Mouse (Mus musculus) thymus, postnatal 14 days (tissue): ENCODE data around the gene Ranbp10.

ENCODE experiments used
- DNase-seq: peaks from one replicate; pipeline ENCODE4 v3.0.0; 2021

Ranbp10 gene

DNA sequence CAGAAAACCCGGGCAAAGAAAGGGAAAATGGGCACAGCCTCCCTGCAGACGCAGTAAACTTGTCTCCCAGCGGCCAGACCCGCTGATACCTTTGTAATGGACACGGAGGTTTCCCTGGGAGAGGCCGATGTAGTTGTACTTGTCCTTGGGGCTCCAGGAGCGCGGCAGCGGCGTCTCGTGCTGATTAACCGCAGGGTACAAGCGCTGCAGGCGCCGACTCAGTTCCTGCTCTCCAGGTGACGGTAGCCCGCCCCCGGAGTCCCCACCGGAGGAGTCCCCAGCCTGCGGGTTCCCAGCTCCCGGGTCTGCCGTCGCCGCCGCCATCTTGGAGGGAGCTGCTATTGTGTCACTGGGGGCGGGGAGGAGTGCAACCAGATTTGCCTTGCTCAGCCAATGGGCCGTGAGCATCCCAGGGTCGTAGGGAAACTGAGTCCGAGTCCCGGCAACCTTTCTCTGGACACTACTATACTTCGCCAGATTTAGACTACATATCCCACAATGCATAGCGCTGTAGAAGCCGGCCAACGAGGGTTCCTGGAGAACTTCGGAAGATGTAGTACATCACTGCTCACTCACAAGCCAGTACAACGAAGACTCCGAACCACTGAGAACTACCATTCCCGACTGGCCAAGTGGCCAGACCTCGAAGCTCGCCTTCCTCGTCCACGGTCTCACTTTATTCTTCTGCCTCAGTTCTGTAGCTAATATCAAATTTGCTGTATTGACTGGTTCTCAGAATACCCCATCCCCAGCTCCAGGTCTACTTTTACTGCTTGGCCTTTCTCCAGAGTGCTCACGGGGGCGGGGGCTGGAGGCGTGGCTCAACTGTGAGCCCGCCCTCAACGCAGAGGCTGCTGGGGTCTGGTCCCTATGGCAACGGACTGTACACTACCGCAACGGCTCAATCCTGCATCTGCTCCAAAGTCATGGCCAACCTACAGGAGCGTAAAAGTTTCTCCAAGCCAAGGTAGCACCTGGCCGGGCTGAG is at the start of gene Ranbp10, which contains the start of gene Tsnaxip1:
Gene Ranbp10, minus strand, starts transcription at position 490 of the 988 bp plus-strand sequence.
Gene Tsnaxip1, plus strand, starts transcription at position 871 of the 988 bp plus-strand sequence.
- DNase-seq: peak; percentile 97

DNA sequence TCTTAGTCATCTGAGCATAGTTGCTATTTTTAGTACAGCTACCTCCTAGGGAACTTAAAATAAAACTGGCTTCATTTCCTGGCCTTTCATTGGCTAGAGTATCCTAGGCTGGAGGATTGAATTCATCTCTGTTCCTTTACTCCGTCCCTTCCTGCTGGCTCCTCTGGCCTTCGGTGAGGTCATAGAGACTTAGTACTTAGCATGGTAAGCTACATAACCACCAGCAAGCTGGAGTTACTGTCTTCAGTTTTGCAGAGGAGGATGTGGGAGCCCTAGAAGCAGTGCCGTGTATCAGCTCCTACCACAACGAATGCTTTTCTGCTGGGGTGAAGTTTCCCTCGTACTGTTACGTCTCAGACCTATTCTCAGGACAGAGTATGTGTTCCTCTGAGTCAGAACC is 47.2 kb upstream of the Ranbp10 start:
- no peak for DNase-seq

DNA sequence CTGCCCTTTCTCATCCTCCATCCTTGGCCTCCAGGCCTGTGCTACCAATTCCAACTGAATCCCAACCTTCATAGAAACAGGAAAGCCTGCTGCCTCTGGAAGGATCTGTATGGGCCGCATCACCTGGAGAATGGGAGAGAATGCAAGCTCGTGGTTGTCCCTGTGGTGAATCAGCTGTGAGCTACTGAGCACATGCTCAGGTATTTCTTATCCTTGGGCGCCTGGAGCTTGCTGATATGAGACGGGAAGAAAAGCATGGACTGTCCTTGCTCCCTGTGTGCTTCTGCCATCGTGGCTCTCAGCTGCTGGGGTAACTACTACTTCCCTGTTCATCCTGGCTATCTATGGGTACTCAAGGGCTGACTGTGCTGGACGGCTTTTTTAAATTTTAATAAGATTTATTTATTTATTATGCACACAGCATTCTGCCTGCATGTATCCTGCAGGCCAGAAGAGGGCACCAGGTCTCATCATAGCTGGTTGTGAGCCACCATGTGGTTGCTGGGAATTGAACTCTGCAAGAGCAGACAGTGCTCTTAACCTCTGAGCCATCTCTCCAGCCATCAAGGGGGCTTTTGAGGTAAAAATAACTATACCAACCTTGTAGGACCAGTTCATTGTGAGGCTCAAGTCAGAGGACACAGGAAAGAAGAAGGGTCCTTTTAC is 39.3 kb upstream of the Ranbp10 start:
- no peak for DNase-seq

DNA sequence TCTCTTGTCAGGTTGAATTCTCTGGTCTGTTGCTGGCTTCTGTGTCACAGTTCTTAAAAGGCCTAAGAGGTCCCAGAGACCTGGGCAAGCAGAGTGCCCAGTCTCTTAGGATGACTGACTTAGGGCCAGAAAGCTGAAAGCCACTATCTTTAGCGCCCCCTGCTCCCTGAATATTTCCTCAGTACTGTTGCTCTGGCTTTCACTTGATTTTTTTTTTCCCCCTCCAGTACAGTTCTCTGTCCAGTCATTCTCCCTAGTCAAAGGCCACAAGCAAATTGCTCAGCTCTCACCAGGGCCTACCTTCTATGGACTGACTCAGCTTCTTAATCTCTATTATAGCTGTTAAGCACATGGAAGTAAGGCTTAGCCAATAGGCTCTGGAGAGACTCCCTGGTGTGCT is 34.8 kb upstream of the Ranbp10 start:
- peak; percentile 32 for DNase-seq

DNA sequence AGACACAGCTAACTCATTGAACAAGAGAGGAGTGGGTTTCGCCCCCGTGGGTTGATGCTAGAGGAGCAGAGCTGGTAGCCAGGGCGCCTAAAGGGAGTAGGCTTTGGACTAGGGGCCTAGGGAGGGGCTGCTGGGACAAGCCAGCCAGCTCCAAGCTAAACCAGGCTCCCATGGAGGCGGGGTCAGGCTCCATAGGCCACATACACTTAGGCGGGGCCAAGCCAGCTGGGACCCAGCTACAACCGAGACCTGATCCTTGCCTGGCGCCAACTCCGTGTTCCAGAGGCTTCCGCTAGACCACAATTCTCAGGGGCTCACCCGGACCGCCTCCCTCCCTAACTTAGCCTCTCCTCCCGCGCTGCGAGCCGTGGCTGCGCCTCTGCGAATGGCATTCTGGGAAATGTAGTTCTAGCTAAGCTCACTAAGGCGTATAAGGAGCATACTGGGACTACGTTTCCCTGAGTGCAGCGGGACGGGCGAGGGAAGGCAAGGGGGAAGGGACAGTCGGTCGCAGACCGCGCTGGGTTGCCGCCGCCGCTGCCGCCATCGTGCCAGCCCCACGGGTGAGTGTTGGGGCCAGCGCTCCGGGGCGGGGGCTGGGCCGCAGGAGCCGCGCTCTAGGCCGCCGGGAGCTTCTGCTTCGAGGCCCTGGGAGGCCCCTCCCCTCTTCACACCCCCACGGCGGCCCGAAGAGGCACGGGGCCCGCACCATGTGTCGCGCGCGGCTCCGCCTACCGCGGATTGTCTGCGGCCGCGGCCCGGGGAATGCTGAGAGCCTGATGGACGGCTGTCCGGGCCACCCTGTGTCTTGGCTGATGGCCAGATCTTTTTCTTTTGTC is 33.2 kb upstream of the Ranbp10 start, which contains the start of gene Nutf2:
Gene Nutf2, plus strand, starts transcription at position 438 of the 839 bp plus-strand sequence.
- peak; percentile 92 for DNase-seq

DNA sequence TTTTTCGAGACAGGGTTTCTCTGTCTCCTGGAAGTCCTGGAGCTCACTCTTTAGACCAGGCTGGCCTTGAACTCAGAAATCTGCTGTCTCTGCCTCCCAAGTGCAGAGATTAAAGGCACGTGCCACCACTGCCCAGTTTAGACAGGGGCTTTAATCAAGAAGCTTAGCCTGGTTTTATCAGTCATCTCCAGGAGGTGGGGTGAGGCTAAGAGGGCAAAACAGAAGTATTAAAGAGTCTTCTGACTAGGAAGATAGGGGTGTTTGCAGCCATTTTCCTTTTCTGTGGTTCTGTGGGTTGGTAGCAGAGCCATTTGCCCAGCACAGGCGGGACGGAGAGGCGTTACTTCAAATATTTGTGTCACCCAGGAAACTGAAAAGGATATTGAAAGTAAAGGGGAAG is 32.2 kb upstream of the Ranbp10 start:
- DNase-seq: no peak

DNA sequence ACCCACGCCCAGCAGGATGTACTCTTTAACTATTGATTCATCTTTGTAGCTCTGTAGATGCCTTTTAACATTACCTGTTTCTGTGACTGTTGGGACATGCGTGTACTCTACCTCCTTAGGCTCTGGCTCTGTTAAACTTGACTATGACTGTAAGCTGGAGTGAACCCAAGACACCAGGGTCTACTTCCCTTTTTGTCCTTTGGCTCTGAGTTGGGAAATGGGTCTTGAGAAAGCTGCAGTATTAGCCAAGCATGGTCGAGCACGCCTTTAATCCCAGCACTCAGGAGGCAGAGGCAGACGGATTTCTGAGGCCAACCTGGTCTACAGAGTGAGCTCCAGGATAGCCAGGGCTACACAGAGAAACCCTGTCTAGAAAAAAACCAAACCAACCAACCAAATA is 31.3 kb upstream of the Ranbp10 start:
- no peak for DNase-seq

DNA sequence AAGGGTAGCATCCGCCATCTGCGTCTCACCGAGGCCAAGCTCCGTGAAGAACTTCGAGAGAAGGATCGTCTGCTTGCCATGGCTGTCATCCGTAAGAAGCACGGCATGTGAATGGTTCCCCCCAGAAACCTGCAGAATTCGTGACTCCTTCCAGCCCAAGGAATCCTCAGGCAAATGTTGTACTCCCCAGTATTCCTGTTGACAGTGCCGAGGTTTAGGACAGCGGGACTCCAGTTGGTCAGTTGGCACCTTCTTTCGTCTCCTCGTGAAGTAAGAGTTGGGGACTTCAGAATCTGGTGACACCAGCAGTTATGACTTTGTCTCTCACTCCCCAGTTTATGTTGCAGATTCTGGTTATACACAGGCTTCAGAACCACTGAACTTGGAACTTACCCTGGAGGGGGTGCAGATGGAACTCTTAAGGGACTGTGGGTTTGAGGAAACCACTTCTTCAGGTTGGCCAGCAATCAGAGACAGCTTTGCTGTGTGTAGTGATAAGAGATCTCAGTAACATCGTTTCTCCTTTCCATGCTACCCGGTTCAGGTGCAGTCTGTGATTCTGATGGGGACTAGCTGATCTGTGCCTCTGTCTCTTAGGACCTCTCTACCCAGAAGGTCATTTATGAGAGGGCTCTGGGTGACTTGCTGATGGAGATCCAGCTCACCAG is 29.2 kb upstream of the Ranbp10 start:
- DNase-seq: no peak

DNA sequence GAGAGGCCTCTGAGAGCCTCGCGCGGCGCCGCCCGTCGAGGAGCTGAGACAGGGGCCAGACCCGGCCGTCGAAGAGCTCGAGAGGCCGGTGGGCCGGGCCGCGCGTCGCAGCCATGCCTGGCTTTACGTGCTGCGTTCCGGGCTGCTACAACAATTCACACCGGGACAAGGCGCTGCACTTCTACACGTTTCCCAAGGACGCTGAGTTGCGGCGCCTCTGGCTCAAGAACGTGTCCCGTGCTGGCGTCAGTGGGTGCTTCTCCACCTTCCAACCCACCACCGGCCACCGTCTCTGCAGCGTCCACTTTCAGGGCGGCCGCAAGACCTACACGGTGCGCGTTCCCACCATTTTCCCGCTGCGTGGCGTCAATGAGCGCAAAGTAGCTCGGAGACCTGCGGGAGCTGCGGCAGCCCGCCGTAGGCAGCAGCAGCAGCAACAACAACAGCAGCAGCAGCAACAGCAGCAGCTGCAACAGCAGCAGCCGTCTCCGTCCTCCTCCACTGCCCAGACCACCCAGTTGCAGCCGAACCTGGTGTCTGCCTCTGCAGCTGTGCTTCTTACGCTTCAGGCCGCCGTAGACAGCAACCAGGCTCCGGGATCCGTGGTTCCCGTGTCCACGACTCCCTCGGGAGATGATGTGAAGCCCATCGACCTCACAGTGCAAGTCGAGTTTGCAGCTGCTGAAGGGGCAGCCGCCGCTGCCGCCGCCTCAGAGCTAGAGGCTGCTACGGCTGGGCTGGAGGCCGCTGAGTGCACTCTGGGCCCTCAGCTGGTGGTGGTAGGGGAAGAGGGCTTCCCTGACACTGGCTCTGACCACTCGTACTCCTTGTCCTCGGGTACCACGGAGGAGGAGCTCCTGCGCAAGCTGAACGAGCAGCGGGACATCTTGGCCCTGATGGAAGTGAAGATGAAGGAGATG is 28.4 kb upstream of the Ranbp10 start:
- DNase-seq: peak; percentile 60

DNA sequence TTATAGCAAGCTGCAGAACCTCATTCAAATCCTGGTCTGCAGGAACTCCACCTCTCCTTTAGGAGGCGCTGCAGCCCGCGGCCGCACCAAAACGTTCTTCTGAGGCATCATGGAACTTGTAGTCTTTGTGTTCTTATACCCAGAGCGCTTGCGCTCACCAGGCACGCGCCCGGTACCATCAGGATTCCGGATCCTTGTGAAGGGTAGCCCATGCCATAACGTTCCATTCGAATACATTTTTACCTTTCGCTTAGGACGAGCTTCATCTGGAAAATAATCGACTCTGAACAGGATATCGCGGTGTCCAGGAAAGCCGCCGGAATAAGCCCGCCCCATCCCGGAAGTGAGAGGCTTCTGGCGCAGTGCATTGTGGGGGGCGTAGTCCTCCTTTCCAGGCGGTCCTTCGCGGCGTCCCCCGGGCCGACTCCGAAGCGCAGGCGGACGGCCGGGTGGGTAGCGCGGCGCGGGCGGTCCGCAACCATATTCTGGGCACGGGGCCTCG is 27.6 kb upstream of the Ranbp10 start, which contains the start of gene Thap11:
Gene Thap11, plus strand, starts transcription at position 418 of the 502 bp plus-strand sequence.
- peak; percentile 96 for DNase-seq

DNA sequence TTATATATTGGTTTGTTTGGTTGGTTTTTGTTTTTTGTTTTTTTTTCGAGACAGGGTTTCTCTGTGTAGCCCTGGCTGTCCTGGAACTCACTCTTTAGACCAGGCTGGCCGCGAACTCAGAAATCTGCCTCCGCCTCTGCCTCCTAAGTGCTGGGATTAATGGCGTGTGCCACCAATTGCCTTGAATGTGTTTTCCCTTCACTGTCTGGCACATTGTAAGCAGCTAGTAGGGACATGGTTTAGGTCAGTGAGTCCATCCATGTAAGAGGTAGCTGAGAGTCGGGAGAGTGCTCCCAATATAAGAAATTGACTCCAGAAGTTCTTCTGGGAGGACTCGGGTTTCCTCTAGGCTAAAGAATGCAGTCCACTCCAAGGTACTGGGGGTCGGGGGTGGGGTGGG is 27.2 kb upstream of the Ranbp10 start:
- no peak for DNase-seq

DNA sequence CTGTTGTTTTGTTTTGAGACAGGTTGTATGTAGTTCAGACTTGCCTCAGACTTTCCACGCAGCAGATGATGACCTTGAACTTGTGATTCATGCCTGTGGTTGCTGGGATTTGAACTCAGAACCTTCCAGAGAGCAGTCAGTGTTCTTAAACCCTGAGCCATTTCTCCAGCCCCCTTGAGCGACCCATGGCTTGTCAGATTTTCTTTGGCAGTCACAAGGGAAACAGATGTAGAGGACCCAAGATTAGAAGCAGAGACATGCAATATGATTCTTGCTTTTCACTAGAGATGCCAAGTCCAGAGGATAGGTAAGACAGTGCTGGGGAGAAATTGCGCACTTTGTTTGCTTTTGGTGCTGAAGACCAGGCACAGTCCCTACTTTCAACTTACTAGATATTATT is 26.0 kb upstream of the Ranbp10 start, which contains the start of gene Cenpt:
Gene Cenpt, minus strand, starts transcription at position 101 of the 400 bp plus-strand sequence.
- no peak for DNase-seq

DNA sequence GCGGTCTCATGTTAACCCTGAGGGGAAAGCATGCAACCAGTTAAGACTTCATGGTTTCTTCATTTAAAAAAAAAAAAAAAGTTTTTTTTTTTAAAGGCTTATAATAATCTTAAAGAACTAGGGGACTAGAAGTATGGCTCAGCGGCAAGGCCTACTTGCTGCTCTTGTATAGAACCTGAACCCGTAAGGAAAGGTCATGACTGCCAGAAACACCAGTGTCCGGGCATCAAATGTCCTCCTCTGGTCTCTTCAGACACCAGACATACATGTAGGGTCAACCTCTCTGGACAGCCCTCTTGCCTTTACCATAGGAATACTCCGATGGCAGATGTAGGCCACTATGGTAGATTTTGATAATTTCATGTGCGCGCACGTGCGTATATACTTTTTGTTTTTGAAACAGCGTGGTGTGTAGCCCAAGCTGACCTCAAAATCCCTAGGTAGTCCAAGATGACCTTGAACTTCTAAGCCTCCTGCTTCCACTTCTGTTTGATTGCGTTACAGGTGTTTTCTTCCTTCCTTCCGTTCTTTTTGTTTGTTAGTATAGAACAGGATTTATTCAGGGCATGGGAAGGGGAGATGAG is 25.1 kb upstream of the Ranbp10 start:
- DNase-seq: no peak

DNA sequence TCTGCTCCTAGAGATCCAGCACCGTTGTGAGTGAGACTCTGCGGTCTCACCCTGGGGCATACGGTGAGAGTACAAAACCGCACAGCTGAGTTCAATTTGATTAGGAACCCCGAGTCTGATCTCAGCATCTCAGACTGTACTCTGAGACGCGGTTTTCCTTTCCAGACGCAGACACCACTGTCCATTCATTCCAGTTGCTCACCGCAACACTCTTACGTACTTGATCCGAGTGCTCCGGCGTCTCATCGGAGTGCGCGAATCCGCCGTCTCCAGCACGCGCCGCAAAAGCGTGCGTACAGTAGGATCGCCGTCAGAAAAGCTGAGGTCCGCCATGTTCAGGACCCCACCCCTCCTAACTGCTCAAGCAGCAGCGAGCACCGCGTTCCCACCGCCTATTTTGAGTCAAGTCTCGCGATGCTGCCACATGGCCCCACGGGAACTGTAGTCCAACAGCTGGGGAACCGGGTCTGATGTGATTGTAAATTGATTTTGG is 24.5 kb upstream of the Ranbp10 start:
- peak; percentile 94 for DNase-seq

DNA sequence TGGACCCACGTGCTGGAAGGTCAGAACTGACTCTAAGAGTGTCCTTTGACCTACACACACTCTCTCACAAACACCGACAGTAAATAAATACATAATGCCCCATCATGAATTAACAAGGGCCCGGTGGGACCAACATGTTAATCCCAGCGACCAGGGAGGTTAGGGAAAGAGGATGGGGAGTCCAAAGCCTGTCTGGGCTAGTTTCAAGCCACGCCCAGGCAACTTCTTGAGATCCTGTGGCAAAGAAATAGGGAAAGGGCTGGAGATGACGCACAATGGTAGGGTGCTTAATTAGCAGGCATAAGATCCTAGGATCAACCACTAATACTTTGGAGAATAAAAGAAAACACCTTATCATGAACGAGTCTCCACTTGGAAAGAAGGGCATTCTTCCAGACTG is 23.5 kb upstream of the Ranbp10 start:
- DNase-seq: no peak

DNA sequence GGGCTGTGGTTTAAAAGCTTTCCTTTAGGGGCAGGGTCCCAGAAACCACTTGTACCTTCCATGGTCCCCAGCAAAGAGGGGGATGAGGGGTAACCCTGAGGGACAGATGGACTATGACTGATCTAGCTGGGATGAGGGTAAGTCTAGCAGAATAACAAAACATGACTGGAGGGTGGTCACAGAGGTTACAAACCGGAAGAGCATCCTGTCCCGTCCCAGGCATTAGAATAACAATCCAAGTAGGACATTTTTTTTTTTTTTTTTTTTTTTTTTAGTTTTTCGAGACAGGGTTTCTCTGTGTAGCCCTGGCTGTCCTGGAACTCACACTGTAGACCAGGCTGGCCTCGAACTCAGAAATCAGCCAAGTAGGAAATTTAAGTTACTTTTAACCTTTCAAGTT is 22.9 kb upstream of the Ranbp10 start:
- DNase-seq: no peak

DNA sequence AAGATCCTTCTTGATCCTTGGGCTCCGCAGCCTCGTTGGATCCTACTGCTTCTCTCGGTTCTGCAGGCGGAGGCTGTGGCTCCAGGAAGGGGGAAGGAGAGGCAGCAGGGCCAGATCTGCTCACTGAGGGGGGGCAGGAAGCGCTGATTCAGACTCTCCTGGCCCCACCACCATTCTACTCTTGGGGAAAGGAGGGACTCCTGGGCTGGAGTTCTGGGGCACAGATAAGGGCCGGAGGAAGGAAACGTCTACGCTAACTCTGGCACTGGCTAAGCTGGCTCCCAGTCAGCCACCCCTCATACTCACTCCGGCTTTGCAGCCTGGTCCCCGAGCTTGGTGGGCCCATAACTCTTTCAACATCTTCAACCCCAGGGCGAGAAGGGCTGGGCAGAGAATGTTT is 19.5 kb upstream of the Ranbp10 start:
- no peak for DNase-seq

DNA sequence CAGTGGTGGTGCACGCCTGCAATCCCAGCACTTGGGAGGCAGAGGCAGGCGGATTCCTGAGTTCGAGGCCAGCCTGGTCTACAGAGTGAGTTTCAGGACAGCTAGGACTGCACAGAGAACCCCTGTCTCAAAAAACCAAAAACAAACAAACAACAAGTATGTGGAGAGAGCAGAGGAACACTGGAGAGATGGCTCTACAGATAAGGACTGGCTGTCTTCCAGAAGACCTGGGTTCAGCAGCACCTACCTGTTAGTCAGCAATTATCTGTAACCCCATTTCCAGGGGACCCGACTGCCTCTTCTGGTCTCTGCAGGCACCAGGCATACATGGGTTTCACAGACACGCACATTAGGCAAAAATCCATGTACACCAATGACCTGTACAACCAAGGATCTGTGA is 12.1 kb upstream of the Ranbp10 start:
- DNase-seq: no peak

DNA sequence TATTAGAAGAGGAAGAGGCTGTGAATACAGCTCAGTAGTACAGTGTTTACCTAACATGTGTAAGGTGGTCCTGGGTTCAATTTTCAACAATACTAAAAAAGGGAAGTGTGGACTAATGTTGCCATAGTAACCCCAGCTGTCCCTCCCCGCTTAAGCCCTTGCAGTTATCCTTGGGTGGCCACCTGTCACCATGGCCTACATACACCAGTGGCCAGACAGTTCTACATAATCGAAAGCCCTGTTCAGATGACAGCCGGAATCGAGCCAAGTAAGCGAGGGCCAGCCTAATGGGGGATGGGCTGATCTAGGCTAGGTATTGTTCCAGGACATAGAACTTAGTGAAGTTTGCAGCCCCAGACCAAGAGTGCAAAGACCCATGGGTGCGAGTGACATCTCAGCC is 9.8 kb upstream of the Ranbp10 start:
- DNase-seq: no peak

DNA sequence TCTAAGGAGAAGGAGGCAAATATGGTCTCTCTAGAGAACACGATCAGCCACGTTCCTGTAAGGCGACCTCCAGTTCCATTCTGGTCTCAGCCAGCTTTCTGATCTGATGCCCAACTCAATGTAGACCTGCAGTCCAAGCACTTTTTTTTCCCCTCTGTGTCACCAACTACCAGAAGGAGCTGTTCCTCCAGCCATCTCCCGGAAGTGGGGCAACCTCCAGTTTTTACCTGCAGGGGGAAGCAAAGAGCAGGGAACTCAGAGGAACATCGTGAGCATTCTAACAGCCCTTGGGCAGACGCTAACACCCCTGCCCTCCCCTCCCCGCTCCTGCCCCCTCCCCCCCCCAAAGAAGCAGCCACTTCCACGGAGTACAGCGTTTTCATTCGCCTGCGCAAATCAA is 8.2 kb upstream of the Ranbp10 start:
- DNase-seq: peak; percentile 91
